Mouse (Mus musculus): Measurements from ENCODE around the gene Adap1.

Adap1 gene

DNA sequence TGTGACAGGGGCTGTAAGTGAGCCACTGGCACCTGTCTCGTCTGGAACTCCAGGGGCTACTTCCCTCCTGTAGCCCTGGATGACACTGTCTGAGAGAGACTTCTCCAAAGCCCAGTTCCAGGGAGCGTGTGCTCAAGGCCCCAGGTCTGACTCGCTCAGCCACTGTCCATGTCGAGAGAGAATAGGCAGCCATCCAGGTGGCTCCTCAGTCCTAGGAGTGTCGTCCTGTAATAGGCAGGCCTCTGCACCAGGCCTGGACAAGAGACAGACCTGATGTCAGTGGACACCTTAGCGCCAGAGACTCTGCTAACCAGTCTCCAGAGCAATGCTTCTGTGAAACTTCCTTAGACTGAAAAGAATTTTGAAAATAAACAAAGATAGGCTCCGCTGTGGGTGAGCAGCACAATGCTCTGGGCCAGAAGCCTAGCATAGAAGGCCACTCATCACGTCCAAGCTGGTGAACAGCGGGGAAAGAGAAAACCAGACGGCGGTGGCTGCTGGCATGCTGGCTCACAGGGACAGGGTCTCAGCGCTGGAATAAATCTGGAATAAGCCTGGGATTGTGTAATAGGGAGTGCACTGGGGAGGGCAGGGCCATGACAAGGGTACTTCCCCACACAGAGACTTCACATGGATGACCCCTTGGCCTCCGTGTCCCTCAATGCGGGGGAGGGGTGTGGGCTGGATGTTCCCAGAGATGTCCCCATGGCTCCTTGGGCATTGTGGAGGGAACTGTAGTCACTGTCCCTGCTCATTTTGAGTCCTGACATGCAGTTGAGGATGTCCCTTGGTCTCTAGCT, 39.1 kb downstream of the Adap1 start:
- DNase-seq (ENCODE audit: low read depth, low spot score) = no peak

DNA sequence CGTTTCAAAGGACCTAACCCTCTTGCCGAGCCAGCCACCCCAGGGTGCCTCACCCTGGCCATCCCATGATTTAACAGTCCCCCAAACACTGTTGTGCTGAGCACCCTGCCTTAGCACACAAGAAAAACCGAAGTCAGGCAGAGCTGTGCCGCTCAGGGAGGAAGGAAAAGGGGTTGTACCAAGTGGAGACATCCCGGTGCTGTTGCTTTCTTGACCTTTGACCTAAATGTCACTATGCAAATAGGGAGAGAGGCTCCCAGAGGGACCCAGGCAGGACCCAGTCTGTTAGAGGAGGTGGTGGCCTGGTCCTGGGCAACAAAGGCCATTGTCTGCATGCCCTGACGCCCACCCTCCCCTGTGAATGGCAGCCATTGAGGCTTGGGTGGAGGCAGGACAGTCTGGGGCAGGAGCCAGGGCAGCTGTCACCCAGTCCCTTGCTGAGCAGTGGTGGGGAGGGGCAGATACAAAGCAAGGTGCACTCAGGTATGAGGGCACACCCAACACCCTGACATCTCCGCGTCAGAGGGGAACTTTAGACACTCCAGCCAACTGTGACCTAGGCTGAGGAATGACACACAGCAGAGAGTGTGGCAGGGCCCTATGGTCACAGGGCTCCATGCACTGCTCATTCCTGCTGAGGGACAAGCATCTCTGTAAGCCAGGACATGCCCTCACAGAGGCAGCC, 39.9 kb downstream of the Adap1 start:
- DNase-seq (ENCODE audit: low read depth, low spot score) = no peak

DNA sequence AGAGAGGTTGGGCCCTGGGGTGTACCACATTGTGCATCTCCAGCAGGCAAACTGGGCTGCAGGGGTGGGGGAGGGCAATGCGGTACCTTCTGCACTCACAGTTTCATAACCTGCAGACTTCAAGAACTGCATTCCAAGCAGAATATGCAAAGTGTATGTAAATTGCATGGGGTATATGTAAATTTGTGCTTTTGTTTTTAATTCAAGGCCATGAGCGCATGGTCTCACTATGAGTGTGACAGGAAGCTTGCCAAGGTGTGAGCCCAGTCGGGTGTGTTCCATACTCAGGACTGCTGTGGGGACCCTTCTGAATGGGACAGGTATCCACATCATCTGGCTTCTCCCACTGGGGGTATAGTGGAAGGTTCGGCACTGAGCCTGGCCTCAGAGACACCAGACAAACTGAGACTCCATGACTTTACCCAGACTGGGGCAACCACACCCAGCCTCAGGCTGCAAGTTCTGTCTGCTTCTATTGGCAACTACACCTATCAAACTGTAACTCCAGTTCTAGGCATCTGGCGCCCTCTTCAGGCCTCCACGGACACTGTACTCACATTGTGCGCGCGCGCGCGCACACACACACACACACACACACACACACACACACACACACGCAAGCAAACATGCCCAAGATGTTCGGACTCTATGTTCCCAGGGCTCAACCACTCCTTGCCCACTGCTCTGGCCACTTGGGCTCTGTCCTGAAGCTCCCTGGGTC, 41.8 kb downstream of the Adap1 start:
- no peak for DNase-seq (ENCODE audit: low read depth, low spot score)

DNA sequence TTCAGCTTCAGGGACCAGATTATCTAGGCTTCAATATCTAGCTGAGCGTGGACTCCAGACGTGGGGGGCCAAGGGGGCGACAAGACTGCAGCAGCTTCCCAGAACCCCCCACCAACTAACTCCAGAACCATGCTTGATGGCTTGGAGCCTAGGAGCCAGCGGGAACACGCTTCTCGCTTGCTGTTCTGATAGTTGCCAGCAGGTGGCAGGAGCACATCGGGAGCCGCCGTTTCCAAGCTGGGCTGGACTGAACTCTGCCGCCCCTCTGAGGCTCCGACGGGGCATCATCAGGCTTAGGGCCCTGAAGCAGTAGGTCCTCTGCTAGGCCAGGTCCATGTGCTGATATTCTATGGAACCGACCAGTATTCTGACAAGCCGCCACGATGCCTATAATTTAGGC, 43.2 kb downstream of the Adap1 start:
- peak; percentile 75 for DNase-seq (ENCODE audit: low read depth, low spot score)

DNA sequence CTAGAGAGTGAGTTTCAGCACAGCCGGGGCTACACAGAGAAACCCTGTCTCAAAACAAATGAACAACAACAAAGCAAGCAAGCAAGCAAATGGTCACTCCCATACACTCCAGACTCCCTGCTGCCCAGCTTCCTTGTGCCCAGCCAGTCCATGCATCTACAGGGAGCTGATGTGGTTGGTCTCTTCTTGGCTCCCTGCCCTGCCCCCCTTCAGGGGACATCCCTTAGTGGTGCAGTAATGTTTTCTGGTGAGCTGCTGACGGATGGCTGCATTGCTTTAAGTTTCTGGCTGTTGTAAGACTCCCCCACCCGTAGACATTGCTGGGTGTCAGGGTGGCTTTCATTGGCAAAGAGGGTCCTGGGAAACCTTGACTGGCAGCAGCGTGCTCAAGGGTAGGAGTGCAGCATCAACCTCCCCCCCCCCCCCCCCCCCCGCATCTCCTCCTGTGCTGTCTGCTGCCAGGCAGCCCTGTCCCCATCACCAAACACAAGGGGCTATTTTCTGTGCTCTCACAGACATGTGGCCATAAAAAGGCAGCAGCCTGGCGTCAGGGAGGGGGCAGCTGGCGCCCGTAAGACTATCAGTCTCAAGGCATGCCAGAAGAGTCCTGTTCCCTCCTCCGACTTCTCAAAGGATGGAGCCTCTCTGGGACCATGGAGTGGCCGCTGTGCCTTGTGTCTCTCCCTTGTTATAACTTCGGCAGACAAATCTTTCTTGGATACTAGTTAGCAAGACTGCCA, 43.9 kb downstream of the Adap1 start:
- DNase-seq (ENCODE audit: low read depth, low spot score) = no peak

DNA sequence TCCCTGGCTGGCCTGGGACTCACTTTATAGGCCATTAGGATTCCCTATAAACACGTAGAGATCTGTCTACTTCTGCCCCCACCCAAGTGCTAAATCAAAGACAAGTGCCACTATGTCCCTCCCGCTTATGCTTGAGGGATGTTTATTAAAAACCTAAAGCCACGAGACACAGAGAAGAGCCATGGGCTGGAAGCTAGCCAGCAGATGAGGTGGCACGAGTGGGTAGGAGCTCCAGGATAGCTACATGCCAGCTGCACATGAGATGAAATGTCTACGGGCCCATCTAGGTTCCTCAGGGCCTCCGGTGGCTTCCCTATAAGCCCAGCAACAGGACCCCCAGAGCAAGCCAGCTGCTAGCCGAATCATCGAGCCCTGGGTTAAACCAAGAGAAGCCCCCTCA, 48.1 kb downstream of the Adap1 start:
- DNase-seq (ENCODE audit: low read depth, low spot score) = no peak

DNA sequence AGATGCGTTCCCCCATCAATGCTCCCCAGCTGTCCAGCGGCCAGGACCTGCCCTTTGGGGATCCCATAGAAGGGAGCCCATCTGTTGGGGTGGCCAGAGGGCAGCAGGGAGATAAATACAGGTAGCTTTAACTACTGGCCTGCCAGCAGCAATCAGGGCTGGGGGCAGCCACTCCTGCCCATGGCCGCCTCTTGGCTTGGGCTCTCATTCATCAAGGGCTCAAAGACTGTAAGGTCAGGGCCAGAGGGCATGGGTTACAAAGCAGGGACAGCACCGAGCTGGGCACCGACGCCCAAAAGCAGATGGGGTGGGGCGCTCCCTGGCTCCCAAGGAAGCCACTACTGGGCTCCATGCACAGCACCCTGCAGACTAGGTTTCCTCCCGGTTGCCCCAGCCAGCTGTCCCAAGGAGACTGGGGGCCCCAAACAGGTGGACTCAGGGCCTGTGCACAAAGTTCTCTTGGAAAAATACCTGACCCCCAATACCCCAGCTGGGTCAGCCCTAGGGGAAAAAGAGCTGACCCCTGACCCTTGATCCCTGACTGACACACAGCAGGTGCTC, 53.3 kb downstream of the Adap1 start:
- no peak for DNase-seq (ENCODE audit: low read depth, low spot score)

DNA sequence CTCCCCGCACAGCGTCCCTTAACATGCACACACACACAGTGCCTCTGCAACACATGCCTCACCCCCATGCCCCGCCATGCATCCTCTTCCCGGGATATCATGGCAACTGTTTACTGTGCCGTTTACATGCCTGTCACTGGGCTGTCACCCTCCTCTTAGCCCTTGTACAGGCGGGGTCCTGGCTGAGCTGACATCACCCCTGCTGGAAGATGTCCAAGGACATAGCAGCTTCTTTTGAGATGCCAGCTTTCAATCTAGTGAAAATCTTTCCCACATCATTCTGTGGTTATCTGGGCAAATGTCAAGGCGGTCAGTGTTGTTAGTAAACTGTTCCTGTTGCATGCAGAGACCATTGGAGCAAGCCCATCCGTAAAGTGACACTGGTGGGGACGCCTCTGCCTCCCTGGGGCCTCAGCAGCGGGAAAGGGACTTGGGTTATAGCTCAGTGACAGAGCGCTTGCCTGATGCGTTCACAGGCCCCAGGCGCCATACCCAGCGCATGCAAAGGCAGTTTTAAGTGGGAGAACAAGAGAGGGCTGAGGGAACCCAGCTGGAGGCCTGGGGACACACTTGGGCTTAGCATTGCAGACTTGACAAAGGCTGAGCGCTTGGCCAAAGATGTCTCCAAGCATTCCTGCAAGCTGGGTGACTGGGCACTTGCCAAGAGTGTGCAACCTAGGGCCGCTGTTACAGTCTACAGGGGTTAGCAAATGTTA, 54.5 kb downstream of the Adap1 start:
- DNase-seq (ENCODE audit: low read depth, low spot score) = no peak

DNA sequence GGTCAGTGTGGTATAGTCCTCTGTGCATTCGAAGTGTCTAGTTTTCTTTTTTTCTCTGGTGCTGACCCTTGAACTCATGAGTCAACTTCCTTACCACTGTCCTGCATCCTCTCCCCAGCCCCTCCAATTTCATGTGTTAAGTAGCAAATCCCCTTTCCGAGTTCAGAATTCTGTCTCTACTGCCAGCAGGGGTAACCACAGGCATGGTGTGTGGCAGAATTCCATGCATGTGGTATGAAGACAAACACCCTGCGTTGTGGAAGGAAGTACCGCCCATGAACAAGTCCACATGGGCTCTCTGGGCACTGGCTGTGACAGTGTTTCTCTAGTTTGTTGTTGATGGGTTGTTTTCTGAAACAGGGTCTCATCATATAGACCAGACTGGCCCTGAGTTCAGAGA, 57.8 kb downstream of the Adap1 start:
- DNase-seq (ENCODE audit: low read depth, low spot score) = no peak

DNA sequence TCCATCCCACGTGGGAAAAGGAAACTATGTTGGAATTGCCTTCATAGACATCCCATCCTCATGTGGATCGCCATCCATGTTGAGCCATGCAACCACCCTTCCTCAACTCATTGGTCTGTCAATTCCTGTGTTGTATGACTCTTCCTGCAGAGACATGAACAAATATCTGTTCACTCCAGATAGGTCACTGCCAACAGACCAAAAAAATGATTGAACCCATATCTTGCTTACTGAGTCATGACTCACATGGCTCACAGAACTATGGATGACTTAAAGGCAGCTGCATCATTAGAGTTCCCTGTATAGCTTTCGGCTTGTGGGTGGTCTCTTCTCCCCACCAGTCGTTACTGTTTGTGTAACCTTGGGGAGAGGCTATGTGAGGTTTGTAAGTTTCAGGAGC, 64.0 kb downstream of the Adap1 start:
- DNase-seq (ENCODE audit: low read depth, low spot score) = no peak

DNA sequence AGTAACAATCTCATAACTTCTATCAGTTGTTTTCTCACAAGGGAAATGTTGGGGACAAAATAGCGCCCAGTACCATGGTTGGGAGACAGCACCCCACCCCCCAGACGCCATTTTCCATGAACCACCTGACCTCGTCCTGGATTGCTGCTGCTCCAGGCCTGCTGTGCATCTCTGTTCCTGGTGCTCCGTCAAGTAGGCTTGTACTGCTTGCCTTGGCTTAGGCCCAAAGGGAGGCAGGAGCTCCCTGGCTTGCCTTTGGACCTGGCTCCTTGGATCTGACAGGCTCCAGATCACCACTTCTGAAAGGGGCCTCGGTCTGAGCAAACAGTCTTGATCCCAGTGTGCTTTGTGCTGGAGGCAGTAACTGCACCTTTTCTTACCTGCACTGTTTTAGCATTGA, 65.6 kb downstream of the Adap1 start:
- no peak for DNase-seq (ENCODE audit: low read depth, low spot score)

DNA sequence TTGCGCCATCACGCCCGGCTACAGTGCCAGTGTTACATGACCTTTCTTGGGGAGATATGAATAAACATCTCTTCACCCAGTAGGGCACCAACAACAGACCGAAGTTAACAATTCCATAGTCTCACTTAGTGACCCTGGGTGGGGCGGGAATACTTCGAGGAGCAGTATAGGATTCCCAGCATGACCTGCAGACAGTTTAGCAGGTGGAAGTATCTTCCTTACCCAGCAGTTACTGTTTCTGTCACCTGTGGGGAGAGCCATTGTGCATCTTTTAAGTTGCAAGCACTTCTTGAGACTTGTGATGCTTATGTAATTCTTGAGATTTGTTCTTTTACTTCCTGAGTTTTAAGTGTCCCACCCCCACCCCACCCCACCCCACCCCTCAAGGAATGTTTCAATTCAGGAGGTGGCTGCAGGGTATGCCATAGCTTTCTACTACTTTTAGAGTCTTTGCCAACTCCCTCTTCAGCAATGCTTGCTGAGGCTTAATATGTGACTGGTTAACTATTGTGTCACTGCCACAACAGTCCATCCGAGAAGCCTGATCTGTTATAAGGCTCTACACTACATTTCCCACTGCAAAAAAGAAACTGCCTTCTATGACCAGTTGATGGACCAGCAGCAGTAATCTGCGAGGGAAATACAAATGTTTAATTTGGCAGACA, 66.9 kb downstream of the Adap1 start:
- no peak for DNase-seq (ENCODE audit: low read depth, low spot score)

DNA sequence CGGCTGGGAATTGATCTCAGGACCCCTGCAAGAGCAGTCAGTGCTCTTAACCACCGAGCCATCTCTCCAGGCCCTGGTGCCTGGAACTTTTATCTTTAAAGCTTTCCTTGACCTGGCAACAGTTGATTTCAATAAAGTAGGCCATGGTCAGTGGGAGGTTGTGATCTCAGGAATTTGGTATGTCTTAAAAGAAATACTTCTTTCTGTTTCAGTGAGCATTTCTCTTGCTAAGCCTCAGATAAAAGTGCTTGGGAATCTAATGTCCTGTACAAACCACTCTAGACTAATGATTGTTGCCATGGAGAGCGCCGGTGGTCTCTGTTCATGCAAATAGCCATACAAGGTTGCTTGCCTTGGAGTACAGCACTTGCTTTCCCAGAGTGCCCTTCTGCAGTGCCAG, 67.6 kb downstream of the Adap1 start:
- DNase-seq (ENCODE audit: low read depth, low spot score) = no peak

DNA sequence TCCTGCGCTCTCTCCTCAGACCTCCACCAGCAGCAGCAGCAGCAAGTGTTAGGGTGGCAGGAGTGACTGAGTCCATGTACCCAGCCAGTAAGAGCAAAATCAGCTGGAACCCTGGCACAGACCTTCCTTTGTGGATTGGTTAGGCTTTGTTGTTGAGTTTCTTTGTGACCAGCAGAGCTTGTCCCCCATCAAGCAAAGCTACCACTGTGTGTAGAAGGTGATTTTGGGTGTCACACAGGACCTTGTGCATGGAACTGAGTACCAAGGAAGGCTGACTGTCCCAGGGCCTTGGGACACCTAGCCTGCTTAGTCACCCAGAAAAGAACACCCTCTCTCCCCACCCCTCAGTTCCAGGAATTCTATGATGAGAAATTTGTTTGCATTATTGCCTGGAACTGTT, 68.2 kb downstream of the Adap1 start:
- no peak for DNase-seq (ENCODE audit: low read depth, low spot score)

DNA sequence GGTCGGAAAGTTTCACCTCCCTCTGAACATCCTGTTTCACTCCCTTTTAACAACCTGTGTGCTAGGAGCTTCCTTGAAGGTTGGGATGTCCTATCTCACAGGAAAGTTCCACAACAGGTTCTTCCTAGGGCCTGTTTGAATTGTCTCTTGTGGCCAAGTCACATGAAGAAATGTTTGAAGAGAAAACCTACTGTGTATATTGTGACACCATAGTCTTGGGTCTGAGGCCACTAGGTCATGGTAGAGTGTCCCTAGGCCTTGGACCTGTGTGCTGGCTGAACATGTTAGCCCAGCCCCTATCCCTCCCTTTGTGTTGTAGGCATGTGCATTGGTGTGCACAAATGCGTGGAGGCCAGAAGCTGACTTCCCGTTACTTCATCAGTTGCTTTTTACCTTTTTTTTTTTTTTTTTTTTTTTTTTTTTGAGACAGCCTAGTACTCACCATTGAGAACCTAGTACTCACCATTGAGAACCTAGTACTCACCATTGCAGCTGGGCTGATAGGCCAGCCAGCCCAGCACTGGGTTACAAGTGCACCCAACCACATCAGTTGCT, 69.1 kb downstream of the Adap1 start:
- no peak for DNase-seq (ENCODE audit: low read depth, low spot score)

DNA sequence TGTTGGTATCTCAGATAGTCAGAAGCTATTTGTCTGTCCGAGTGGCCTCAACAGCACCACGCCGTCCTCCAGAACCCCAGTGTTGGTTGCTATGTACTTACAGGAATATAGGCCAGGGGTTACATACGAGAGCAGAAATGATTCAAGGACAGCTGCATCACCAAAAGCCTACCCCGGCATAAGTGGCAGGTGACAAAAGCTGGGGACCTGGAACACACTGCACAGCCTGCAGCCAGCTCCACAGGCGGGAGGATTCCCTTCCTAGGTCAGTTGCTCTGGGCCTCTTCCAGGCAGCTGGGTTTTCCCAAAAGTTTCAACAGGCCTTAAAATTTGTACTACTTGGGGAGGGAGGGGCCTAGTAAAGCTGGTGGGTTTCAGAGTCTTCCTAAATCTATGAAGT, 69.6 kb downstream of the Adap1 start:
- DNase-seq (ENCODE audit: low read depth, low spot score) = no peak

DNA sequence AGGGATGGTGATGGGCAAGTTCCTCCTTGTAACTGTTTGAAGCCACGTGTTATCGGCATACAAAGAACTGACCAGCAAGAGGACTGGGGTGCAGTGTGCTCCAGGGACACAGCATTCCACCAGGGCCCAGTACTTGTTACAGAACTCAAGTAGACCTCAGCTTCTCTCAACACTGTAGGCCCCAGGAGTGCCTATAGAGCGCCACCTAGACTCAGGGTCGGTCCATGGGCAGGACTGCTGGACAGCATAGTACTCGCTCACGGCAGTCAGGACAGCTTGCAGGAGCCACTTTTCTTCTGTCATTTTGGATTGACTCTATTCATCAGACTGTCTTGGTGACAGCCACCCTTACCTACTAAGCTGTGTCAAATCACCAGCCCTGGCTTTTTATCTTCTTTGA, 70.5 kb downstream of the Adap1 start:
- no peak for DNase-seq (ENCODE audit: low read depth, low spot score)

DNA sequence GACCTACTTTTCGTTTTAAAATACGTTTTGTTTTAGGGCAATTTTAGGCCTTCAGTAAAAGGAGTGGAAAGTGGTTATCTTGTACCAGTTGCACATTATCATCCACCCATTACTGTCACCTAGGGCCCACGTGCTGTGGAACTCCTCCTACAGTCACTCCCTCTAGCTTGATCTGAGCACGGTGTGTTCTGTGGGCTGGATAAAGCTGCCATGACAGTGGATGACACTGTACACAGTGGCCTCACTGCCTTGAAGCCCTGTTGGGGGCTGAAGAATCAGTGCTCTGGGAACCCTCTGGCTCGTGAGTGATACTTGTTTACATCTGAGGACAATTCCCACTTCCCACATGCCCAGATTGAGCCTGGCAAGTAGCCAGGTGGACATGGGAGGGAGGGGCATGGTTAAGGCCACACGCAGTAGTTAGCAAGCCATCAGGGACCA, 72.1 kb downstream of the Adap1 start:
- peak; percentile 13 for DNase-seq (ENCODE audit: low read depth, low spot score)

DNA sequence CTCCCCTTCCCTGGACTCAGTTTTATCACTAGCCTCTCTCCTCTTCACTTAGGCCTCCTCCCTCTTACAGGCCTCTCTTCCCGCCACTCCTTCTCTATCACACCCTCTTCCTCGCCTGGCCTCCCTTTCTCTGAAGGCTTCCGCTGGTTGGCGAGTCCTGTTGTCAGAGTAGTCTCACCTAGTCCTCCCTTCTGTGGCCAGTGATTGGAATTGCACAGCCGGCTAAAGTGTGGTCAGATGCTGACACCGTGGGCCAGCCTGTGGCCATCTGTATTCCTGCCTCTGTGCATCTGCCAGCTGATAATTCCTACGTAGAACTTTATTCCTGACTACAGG, 72.5 kb downstream of the Adap1 start:
- DNase-seq (ENCODE audit: low read depth, low spot score) = no peak

Measured in forelimb bud, embryonic 11.5 days (tissue).